Mouse (Mus musculus) myocyte (in vitro differentiated cells): ENCODE measurements around the gene Rpl31.

Experiments
- CEBPB ChIP-seq: IDR thresholded peaks from 2 replicates; pipeline ENCODE4 v1.6.1; 2011; ENCODE audit warnings: mild to moderate bottlenecking, moderate library complexity; ENCODE audit not compliant: poor library complexity, insufficient read depth, severe bottlenecking
- E2F4 ChIP-seq: IDR thresholded peaks from one replicate; pipeline ENCODE4 v1.6.1; 2011; ENCODE audit warnings: mild to moderate bottlenecking, control low read depth, moderate library complexity; ENCODE audit not compliant: insufficient read depth
- MAX ChIP-seq: IDR thresholded peaks from one replicate; pipeline ENCODE4 v1.6.1; 2011; ENCODE audit warnings: low read depth, mild to moderate bottlenecking, control low read depth
- MYOD1 ChIP-seq, 3 experiments: IDR thresholded peaks; one replicate each; pipeline ENCODE4 v1.6.1; 2011; ENCODE audit warnings: control low read depth in 2 of 3, low read depth in 2 of 3, mild to moderate bottlenecking in 2 of 3, moderate library complexity in 1 of 3; ENCODE audit not compliant: insufficient read length in 2 of 3, control insufficient read depth in 1 of 3
- MYOG ChIP-seq, 3 experiments: IDR thresholded peaks; one replicate each; pipeline ENCODE4 v1.6.1; 2011; ENCODE audit warnings: control low read depth in 2 of 3, low read depth in 2 of 3, mild to moderate bottlenecking in 2 of 3; ENCODE audit not compliant: insufficient read length in 2 of 3, control insufficient read depth in 1 of 3, insufficient read depth in 1 of 3
- POLR2A ChIP-seq: IDR thresholded peaks from one replicate; pipeline ENCODE4 v1.6.1; 2011; ENCODE audit warnings: low read depth, mild to moderate bottlenecking, control low read depth, moderate library complexity; ENCODE audit not compliant: insufficient read length
- POLR2AphosphoS2 ChIP-seq: IDR thresholded peaks from one replicate; pipeline ENCODE4 v1.6.1; 2011; ENCODE audit warnings: low read depth, control low read depth; ENCODE audit not compliant: insufficient read length
- REST ChIP-seq: IDR thresholded peaks from one replicate; pipeline ENCODE4 v1.6.1; 2011; ENCODE audit warnings: mild to moderate bottlenecking, control low read depth, moderate library complexity; ENCODE audit not compliant: insufficient read depth, insufficient read length
- SRF ChIP-seq: IDR thresholded peaks from one replicate; pipeline ENCODE4 v1.6.1; 2011; ENCODE audit warnings: low read depth; ENCODE audit not compliant: control insufficient read depth, insufficient read length
- TCF12 ChIP-seq: IDR thresholded peaks from one replicate; pipeline ENCODE4 v1.6.1; 2011; ENCODE audit warnings: mild to moderate bottlenecking, control low read depth; ENCODE audit not compliant: poor library complexity, insufficient read depth, severe bottlenecking
- USF1 ChIP-seq: IDR thresholded peaks from one replicate; pipeline ENCODE4 v1.6.1; 2011; ENCODE audit warnings: low read depth, mild to moderate bottlenecking, control low read depth, moderate library complexity

- no peak for TF ChIP-seq POLR2A
- no peak for TF ChIP-seq USF1
- TF ChIP-seq CEBPB = no peak
- TF ChIP-seq MYOG (IDR thresholded peaks at IDR 0.05; ENCODE audit: control insufficient read depth in 1 of 3, insufficient read depth in 1 of 3, insufficient read length in 2 of 3, low read depth in 2 of 3) = no peak
- no peak for TF ChIP-seq MAX
- no peak for TF ChIP-seq POLR2AphosphoS2
- no peak for TF ChIP-seq REST
- TF ChIP-seq MYOD1 (IDR thresholded peaks at IDR 0.05; ENCODE audit: control insufficient read depth in 1 of 3, insufficient read length in 2 of 3, low read depth in 2 of 3) = no peak
- TF ChIP-seq E2F4 = no peak
- TF ChIP-seq SRF = no peak
- no peak for TF ChIP-seq TCF12
Observed at GRCm38 (mm10) chr1:39407108-39407507, 39.5 kb downstream of the Rpl31 start.
